Mouse (Mus musculus) liver, adult 2 months (tissue): Measurements from ENCODE around the gene Sec31a. TPM values are rescaled to one million over a fixed set of nuclear protein-coding genes. Genes with fewer than 3 reads are reported as not detected.

Experiments
- DNase-seq: peaks from one replicate; pipeline ENCODE4 v3.0.0-alpha.2; 2011; ENCODE audit warnings: low read depth, low spot score; ENCODE audit errors: extremely low read depth
- H3K27ac ChIP-seq: fragments of 200-500 bp; replicated peaks from 2 replicates; pipeline ENCODE4 v1.5.1; 2012; ENCODE audit warnings: low read depth, mild to moderate bottlenecking, control low read depth, inconsistent platforms, low read length; ENCODE audit not compliant: insufficient read depth
- H3K27me3 ChIP-seq: fragments of 200-500 bp; 2 replicates; pipeline ENCODE4 v1.6.1; 2012; ENCODE audit warnings: mild to moderate bottlenecking, moderate library complexity, low read length, inconsistent platforms; ENCODE audit not compliant: control insufficient read depth, insufficient read depth
- H3K36me3 ChIP-seq: fragments of 200-500 bp; 2 replicates; pipeline ENCODE4 v1.6.1; 2012; ENCODE audit warnings: low read length, inconsistent platforms; ENCODE audit not compliant: control insufficient read depth, insufficient read depth
- H3K4me1 ChIP-seq: fragments of 200-500 bp; 2 replicates; pipeline ENCODE4 v1.6.1; 2011; ENCODE audit warnings: low read length; ENCODE audit not compliant: control insufficient read depth, insufficient read depth
- H3K4me3 ChIP-seq: fragments of 200-500 bp; 2 replicates; pipeline ENCODE4 v1.5.1; 2011; ENCODE audit warnings: low read depth, mild to moderate bottlenecking, control low read depth, low read length, moderate library complexity; ENCODE audit not compliant: insufficient read depth
- H3K79me2 ChIP-seq: fragments of 200-500 bp; 2 replicates; pipeline ENCODE4 v1.6.1; 2012; ENCODE audit warnings: inconsistent platforms, mild to moderate bottlenecking, low read length, moderate library complexity; ENCODE audit not compliant: control insufficient read depth, insufficient read depth
- H3K9ac ChIP-seq: fragments of 200-500 bp; 2 replicates; pipeline ENCODE4 v1.6.1; 2012; ENCODE audit warnings: low read depth, mild to moderate bottlenecking, control low read depth, inconsistent platforms, low read length
- CTCF ChIP-seq: fragments of 200-500 bp; IDR thresholded peaks from 2 replicates; pipeline ENCODE4 v1.5.1; 2011; ENCODE audit warnings: low read depth, low read length, control low read depth
- POLR2A ChIP-seq: fragments of 200-500 bp; IDR thresholded peaks from 2 replicates; pipeline ENCODE4 v1.6.1; 2011; ENCODE audit warnings: low read length, control low read depth; ENCODE audit not compliant: insufficient read depth; ENCODE audit errors: extremely low read depth
- WGBS: fragments of 180-500 bp; shearing (Covaris S2); methylation state at CpG from one replicate; pipeline ENCODE4 v1.1.7; 2018; 5-methylcytosine and 5-hydroxymethylcytosine counted together
- polyA plus RNA-seq: library from polyadenylated mRNA; depleted of rRNA; stranded (reverse); fragments of >200 nt; gene quantifications from 2 replicates; pipeline ENCODE4 v1.2.3, GENCODE M21; 2012
- total RNA-seq: library from RNA; depleted of rRNA; stranded (reverse); fragments of >200 nt; gene quantifications from 2 replicates; pipeline ENCODE4 v1.2.3, GENCODE M21; 2014

The Sec31a gene
- total and polyA plus RNA-seq, 2 experiments, result 76.1 to 188 TPM

DNA sequence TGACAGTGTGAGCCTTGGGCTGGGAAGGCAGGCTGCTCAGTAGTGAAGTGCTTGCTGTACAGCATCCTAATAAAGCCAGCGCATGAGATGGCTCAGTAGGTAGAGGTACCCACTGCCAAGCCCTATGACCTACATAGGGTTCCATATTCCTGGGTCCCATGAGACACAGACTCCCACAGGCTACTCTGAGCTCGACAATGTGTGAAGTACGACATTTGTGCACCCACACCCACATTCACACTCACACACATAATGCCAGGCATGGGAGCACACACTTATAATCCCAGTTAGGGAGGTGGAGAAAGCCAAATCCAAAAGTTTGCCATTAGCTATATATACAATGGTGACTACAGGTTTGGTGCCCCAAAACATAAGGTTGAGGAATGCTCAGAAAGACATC is 19.3 kb downstream of the Sec31a start:
- no peaks in the 10 kb centered on the region for H3K4me1 ChIP-seq
- no peak overlapping the region for H3K27ac ChIP-seq
- DNase-seq, result no peak
- peaks cover 8% of the 10 kb centered on the region; the same call in 1 of the 2 replicates for H3K79me2 ChIP-seq
- no peak for TF ChIP-seq POLR2A
- TF ChIP-seq CTCF, result no peak
- H3K9ac ChIP-seq, result no peak overlapping the region
- peaks cover 80% of the 10 kb centered on the region for H3K36me3 ChIP-seq
- H3K4me3 ChIP-seq, result no peak overlapping the region
- H3K27me3 ChIP-seq, result no peaks in the 10 kb centered on the region
- 92% methylated on average over 3 of the region's 3 CpGs for WGBS

DNA sequence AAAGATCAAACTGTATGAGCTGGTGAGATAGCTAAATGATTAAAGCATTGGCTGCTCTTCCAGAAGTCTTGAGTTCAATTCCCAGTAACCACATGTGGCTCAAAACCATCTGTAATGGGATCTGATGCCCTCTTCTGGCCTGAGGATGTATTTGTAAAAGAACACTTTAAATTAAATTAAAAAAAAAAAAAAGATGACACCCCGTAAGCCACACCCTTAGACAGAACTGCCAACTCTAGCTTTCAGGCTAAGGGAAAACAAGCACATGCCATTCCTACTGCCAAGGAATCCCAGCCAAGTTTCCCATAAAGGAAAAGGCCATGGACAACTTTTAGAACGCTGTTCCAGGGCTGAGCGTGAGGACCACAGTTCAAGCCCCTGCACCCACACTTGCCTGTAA is 22.4 kb downstream of the Sec31a start:
- no peaks in the 10 kb centered on the region for H3K4me1 ChIP-seq
- no peak overlapping the region for H3K4me3 ChIP-seq
- H3K36me3 ChIP-seq, result peaks cover 85% of the 10 kb centered on the region
- TF ChIP-seq POLR2A (no peak), CTCF (no peak)
- H3K79me2 ChIP-seq, result peaks cover 8% of the 10 kb centered on the region; the same call in 1 of the 2 replicates
- H3K27ac ChIP-seq, result no peak overlapping the region
- H3K27me3 ChIP-seq, result no peaks in the 10 kb centered on the region
- WGBS, result 25% methylated on average over 3 of the region's 3 CpGs
- DNase-seq, result peak; percentile 69
- no peak overlapping the region for H3K9ac ChIP-seq

DNA sequence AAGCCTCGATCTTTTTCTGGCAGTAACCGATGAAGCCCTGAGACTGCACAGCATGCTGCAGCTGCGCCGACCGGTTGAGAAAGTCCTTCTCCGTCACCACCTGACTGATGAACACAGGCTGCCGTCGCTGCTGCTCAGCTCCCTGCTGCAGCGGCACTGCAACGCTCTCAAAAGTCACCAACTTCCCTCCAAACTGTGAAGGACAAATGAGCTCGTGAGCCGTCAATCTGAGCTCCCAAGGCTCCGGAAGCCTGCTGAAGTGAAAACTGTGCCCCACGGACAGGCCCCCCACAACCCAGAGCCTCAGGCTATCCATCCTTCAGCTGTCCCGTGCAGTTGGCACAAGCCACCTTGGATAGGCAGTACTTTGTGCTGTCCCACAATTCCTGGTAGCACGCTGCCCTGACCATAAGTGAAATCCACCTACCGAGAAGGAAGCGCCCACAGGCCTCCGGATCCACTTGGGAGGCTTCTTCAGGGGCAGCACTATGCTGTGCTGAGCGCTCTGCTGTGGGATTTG is 23.5 kb downstream of the Sec31a start:
- Histone ChIP-seq H3K36me3 (peaks cover 84% of the 10 kb centered on the region), H3K4me3 (no peak overlapping the region), H3K4me1 (no peaks in the 10 kb centered on the region), H3K9ac (no peak overlapping the region), H3K27ac (no peak overlapping the region), H3K27me3 (no peaks in the 10 kb centered on the region), H3K79me2 (peaks cover 8% of the 10 kb centered on the region; the same call in 1 of the 2 replicates)
- no peak for TF ChIP-seq CTCF
- no peak for TF ChIP-seq POLR2A
- WGBS, result 93% methylated on average over 20 of the region's 20 CpGs
- DNase-seq, result no peak

DNA sequence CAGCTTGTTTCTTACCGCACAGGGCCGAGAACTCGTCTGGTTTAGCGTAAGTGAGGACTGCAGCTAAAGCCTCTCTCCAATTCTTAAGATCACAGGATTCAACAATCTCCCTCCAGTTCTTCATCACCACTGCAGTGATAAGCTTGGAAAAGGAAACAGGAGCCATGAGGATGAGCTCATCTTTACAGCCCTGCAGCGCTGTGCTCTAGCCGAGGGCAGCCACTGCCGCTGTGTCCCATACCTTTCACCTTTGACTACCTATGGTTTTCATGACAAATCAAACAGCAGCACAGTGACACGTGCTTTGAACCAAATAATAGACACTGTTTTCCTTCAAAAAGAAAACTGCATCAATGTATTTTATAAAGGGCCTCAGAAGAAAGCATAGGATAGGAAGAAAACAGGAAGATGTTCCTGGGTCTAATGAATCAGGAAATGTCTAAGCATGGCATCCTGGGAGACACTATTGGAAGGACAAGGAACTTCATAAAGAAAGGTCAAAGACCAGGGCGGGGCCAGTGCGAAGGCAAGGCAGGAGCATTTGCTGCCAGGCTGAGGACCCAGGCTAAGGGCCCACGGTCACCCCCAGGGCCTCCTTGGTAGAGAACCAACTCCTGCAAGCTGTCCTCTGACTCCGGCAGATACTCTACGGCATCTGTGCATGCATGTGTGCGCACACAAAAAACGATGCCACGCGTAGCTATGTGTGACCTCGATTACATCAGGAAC is 32.1 kb downstream of the Sec31a start:
- WGBS, result 90% methylated on average over 18 of the region's 18 CpGs
- TF ChIP-seq POLR2A (no peak), CTCF (no peak)

DNA sequence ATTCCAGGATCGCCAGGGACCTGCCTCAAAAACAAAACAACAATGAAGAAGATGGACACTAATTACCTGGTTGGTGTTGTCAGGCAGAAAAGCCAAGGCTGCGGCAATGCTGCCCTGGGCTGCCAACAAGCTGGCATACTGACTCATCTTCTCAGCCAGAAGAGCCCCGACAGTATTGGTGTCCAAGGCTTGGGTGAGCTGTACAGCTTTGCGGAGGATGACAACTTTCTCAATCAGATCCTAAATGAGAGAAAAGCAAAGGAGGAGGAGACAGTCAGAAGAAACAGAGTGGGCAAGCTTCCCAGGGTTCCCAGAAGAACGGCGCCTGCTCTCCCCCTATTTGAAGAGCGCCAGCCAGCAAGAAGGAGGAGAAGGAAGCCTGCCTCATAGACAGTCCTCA is 34.9 kb downstream of the Sec31a start:
- Histone ChIP-seq H3K9ac (no peak overlapping the region), H3K4me3 (no peak overlapping the region), H3K27me3 (no peaks in the 10 kb centered on the region), H3K4me1 (peaks cover 17% of the 10 kb centered on the region), H3K79me2 (no peaks in the 10 kb centered on the region), H3K27ac (peak overlapping the region; percentile 74), H3K36me3 (peaks cover 68% of the 10 kb centered on the region)
- 54% methylated on average over 7 of the region's 7 CpGs for WGBS
- no peak for TF ChIP-seq CTCF
- TF ChIP-seq POLR2A, result no peak
- peak; percentile 59 for DNase-seq

More for the DNA sequence above, 32.1 kb downstream of the Sec31a start:
- Histone ChIP-seq H3K36me3 (peaks cover 68% of the 10 kb centered on the region), H3K4me1 (peaks cover 13% of the 10 kb centered on the region), H3K4me3 (no peak overlapping the region), H3K27ac (no peak overlapping the region), H3K9ac (no peak overlapping the region), H3K27me3 (no peaks in the 10 kb centered on the region), H3K79me2 (no peaks in the 10 kb centered on the region)
- no peak for DNase-seq

DNA sequence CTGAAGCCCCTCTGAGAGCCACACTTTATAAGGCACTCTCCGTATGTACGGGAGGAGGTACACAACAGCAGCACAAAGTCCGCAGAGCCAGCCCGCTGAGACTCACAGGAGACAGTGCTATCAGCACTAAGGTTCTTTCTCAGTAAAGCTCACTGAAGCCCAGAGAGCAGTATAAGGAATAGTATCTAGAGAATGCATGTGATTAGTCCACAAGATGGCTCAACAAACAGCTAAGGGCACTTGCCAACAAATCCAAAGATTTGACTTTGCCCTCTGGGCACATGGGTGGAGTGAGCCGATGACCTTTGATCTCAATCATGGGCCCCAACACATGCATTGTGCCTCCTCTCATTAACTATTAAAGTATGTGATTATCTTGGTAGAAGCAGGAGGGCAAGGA is 35.8 kb downstream of the Sec31a start:
- peaks cover 17% of the 10 kb centered on the region for H3K4me1 ChIP-seq
- H3K4me3 ChIP-seq, result no peak overlapping the region
- peak overlapping the region; percentile 96 for H3K27ac ChIP-seq
- 32% methylated on average over 5 of the region's 5 CpGs for WGBS
- peak; percentile 94 for DNase-seq
- H3K79me2 ChIP-seq, result no peaks in the 10 kb centered on the region
- H3K36me3 ChIP-seq, result peaks cover 66% of the 10 kb centered on the region
- peak overlapping the region; percentile 63 for H3K9ac ChIP-seq
- no peaks in the 10 kb centered on the region for H3K27me3 ChIP-seq
- TF ChIP-seq POLR2A (no peak), CTCF (no peak)
